ENCODE assay signal across 7 mouse cellular contexts in the genomic region with DNA sequence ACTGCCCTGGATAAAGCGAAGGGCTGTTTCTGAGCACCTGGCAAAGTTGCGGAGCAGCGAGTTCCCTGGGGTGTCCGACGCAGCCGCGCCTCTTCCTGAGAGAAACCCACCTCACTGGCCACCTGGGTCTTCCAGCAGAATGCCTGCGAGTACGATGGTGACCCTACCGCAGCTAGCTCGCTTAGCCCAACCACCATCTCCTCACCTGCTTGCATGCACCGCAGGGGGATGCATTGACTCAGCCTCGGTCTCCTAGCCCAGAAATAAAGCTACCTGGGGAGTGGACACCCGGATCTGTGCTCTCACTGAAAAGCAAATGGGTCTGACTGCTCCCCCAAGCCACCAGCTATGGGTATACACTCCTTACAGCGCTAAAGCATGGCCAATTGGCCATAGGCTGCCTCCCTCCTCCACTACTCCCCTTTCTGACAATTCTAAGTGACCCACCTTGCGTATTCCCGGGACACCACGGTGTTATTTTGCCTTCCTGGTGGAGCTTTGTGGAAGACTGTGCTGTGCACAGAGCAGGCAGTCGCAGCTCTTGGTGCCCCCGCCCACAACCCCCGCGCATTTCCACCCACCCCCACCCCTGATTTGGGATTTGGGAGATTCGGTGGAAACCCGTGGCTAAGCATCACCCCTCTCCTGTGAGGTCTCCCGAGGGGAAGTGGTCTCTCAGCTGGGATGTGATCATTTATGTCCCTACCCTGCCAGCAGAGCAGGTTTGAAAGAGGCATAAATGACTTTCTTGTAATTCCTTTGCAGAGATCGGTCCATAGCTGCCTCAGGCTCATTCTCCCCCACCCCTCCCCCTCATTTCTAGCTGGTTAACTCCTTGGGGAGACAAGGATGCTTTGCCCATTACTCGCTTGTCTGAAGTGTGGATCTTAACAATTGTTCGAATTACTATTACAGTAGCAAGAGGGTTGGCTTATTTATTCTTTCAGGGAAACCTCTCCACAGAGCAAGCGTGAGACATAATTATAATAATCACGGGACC. TPM values are rescaled to one million over a fixed set of nuclear protein-coding genes. Genes with fewer than 3 reads are reported as not detected.
A peak's percentile ranks its signal among the peaks of the same experiment; 100 is the strongest.
DNase-seq lines count a peak whose midpoint lies in the region; ATAC-seq and TF ChIP-seq lines count a peak whose summit lies in the region.

Lypd1 (minus strand) TSS at position 501 of the 1,000 bp plus-strand sequence.

- 0 out of 2 replicates have a peak within 1 kb of the TSS, but pooled peaks have one; percentile 8 for H3K9ac ChIP-seq in kidney, postnatal 0 days (ENCODE audit: low read depth, low read length)
- H3K9ac ChIP-seq in hindbrain, embryonic 13.5 days = peak within 1 kb of the TSS; percentile 81
- no peak within 1 kb of the TSS for H3K9ac ChIP-seq in liver, embryonic 14.5 days (replicated peaks)

- H3K9me3 ChIP-seq in kidney, postnatal 0 days (replicated peaks; ENCODE audit: low read length) = no peaks in the 10 kb centered on the region
- no peaks in the 10 kb centered on the region for H3K9me3 ChIP-seq in embryonic facial prominence, embryonic 10.5 days
- no peaks in the 10 kb centered on the region for H3K9me3 ChIP-seq in hindbrain, embryonic 13.5 days
- H3K9me3 ChIP-seq in liver, embryonic 14.5 days (ENCODE audit: control insufficient read depth, low read length) = no peaks in the 10 kb centered on the region

- H3K27me3 ChIP-seq in kidney, postnatal 0 days (ENCODE audit: insufficient read depth, low read length) = peaks cover 33% of the 10 kb centered on the region
- peaks cover 85% of the 10 kb centered on the region for H3K27me3 ChIP-seq in embryonic facial prominence, embryonic 10.5 days (replicated peaks; ENCODE audit: low read depth, poor library complexity, severe bottlenecking)
- H3K27me3 ChIP-seq in hindbrain, embryonic 13.5 days = peaks cover 27% of the 10 kb centered on the region
- H3K27me3 ChIP-seq in liver, embryonic 14.5 days (ENCODE audit: control insufficient read depth, insufficient read depth, low read length) = peaks cover 32% of the 10 kb centered on the region

- no peak within 1 kb of the TSS for H3K27ac ChIP-seq in kidney, postnatal 0 days
- H3K27ac ChIP-seq in embryonic facial prominence, embryonic 10.5 days (replicated peaks) = peak within 1 kb of the TSS; percentile 51; the same call in 1 of the 2 replicates
- H3K27ac ChIP-seq in hindbrain, embryonic 13.5 days = peak within 1 kb of the TSS; percentile 75
- no peak within 1 kb of the TSS for H3K27ac ChIP-seq in liver, embryonic 14.5 days

- peaks cover 6% of the 10 kb centered on the region; the same call in 1 of the 2 replicates for H3K4me1 ChIP-seq in kidney, postnatal 0 days (replicated peaks; ENCODE audit: insufficient read depth, low read length)
- H3K4me1 ChIP-seq in embryonic facial prominence, embryonic 10.5 days = peaks cover 41% of the 10 kb centered on the region
- H3K4me1 ChIP-seq in hindbrain, embryonic 13.5 days (replicated peaks) = peaks cover 32% of the 10 kb centered on the region
- H3K4me1 ChIP-seq in liver, embryonic 14.5 days (replicated peaks; ENCODE audit: control insufficient read depth in 2 of 2, insufficient read depth in 2 of 2, low read length in 1 of 2) = no peaks in the 10 kb centered on the region

- peak within 1 kb of the TSS; percentile 43 for H3K4me3 ChIP-seq in kidney, postnatal 0 days (replicated peaks; ENCODE audit: low read depth, low read length)
- peak within 1 kb of the TSS; percentile 65 for H3K4me3 ChIP-seq in embryonic facial prominence, embryonic 10.5 days
- H3K4me3 ChIP-seq in hindbrain, embryonic 13.5 days = peak within 1 kb of the TSS; percentile 57
- H3K4me3 ChIP-seq in liver, embryonic 14.5 days (ENCODE audit: insufficient read depth in 1 of 2, low read depth in 2 of 2, low read length in 2 of 2) = peak within 1 kb of the TSS in 1 of 2 experiments; percentile 31; a peak in 2 of 4 replicates

- no peak for DNase-seq in kidney, postnatal 0 days (ENCODE audit: low spot score)
- DNase-seq in kidney, adult 11 months = no peak
- peak; percentile 25 for DNase-seq in embryonic facial prominence, embryonic 10.5 days (ENCODE audit: low spot score)
- DNase-seq in liver, embryonic 14.5 days (ENCODE audit: low read depth in 3 of 3, low spot score in 3 of 3) = no peak
- no peak for DNase-seq in ovary, postnatal 10 days (ENCODE audit: low spot score)
- DNase-seq in thymus, postnatal 10 days (ENCODE audit: low spot score in 2 of 2) = no peak

- H3K36me3 ChIP-seq in kidney, postnatal 0 days (ENCODE audit: insufficient read depth, low read length) = no peaks in the 10 kb centered on the region
- H3K36me3 ChIP-seq in embryonic facial prominence, embryonic 10.5 days (replicated peaks) = no peaks in the 10 kb centered on the region
- no peaks in the 10 kb centered on the region for H3K36me3 ChIP-seq in hindbrain, embryonic 13.5 days
- H3K36me3 ChIP-seq in liver, embryonic 14.5 days (replicated peaks; ENCODE audit: control insufficient read depth, insufficient read depth, low read depth) = no peaks in the 10 kb centered on the region

- peak; percentile 26; the same call in 1 of the 2 replicates for ATAC-seq in kidney, postnatal 0 days (replicated peaks; ENCODE audit: low FRiP score, low read depth)
- peak; percentile 45 for ATAC-seq in hindbrain, embryonic 13.5 days (ENCODE audit: low FRiP score)
- ATAC-seq in liver, embryonic 14.5 days (ENCODE audit: insufficient read depth) = no peak

- TF ChIP-seq CTCF in kidney, postnatal 0 days (IDR thresholded peaks at IDR 0.05; ENCODE audit: low read depth) = no peak
- TF ChIP-seq CTCF in liver, embryonic 14.5 days (IDR thresholded peaks at IDR 0.05; ENCODE audit: low read depth) = no peak

- no peak for TF ChIP-seq EP300 in liver, embryonic 14.5 days (IDR thresholded peaks at IDR 0.05; ENCODE audit: low read depth)

- H3K4me2 ChIP-seq in kidney, postnatal 0 days (ENCODE audit: low read length) = peak within 1 kb of the TSS; percentile 92
- peak within 1 kb of the TSS; percentile 98 for H3K4me2 ChIP-seq in hindbrain, embryonic 13.5 days
- H3K4me2 ChIP-seq in liver, embryonic 14.5 days (ENCODE audit: low read depth) = peak within 1 kb of the TSS; percentile 56

- 5% methylated on average over 30 of the region's 30 CpGs for WGBS in kidney, postnatal 0 days
- 4% methylated on average over 30 of the region's 30 CpGs for WGBS in embryonic facial prominence, embryonic 10.5 days
- WGBS in hindbrain, embryonic 13.5 days = 4% methylated on average over 30 of the region's 30 CpGs
- WGBS in liver, embryonic 14.5 days (ENCODE audit: insufficient replicate concordance) = 7% methylated on average over 30 of the region's 30 CpGs

RNA-seq across cellular contexts. Expression of gene Lypd1, which starts in this region (rescaled TPM):
- polyA plus RNA-seq in kidney, postnatal 0 days (2015; fragmentation: Nextera tagmentation; extraction: Ambion mirVana) = 1.6 and 2.1 TPM in 2 replicates
- 3.6 and 5.0 TPM in 2 replicates for polyA plus RNA-seq in embryonic facial prominence, embryonic 10.5 days (2016; fragmentation: Nextera tagmentation; extraction: Ambion mirVana)
- polyA plus RNA-seq in hindbrain, embryonic 13.5 days (2015; fragmentation: Nextera tagmentation; extraction: Ambion mirVana) = 53.2 and 55.3 TPM in 2 replicates
- polyA plus RNA-seq in liver, embryonic 14.5 days (2012; rRNA removed) = 0.17 TPM in 2 replicates
- 0.13 and 0.15 TPM in 2 replicates for polyA plus RNA-seq in liver, embryonic 14.5 days (2014; fragmentation: Nextera tagmentation; extraction: Ambion mirVana)

Comparison
In these comparisons a context has a peak if more than half of its experiments do, and no peak if none do; other contexts are left out.
1. H3K27ac ChIP-seq: peak in embryonic facial prominence, embryonic 10.5 days (single experiment) and hindbrain, embryonic 13.5 days (single experiment); none in kidney, postnatal 0 days (single experiment) and liver, embryonic 14.5 days (single experiment).
2. Peak in every context shown above with its lines, with median percentiles within 50 percentile points of each other: H3K4me2 ChIP-seq.